Mouse (Mus musculus) neural tube, embryonic 14.5 days (tissue): Measurements from ENCODE around the gene Slc48a1. TPM values are rescaled to one million over a fixed set of nuclear protein-coding genes. Genes with fewer than 3 reads are reported as not detected.

ENCODE experiments used
- ATAC-seq: fragments of 200-750 bp; cut with Nextera tagmentation; 2 replicates; pipeline ENCODE4 v1.8.0; 2017; ENCODE audit warnings: low read depth, mild to moderate bottlenecking, moderate TSS enrichment, moderate library complexity
- H3K27ac ChIP-seq: fragments of 300-500 bp; sonication (generic); 2 replicates; pipeline ENCODE4 v1.5.1; 2014; ENCODE audit warnings: low read depth, mild to moderate bottlenecking, control low read depth, low read length, moderate library complexity, mixed read lengths
- H3K27me3 ChIP-seq: fragments of 300-500 bp; sonication (generic); 2 replicates; pipeline ENCODE4 v1.6.1; 2014; ENCODE audit warnings: low read length; ENCODE audit not compliant: control insufficient read depth, insufficient read depth
- H3K36me3 ChIP-seq: fragments of 300-500 bp; sonication (generic); 2 replicates; pipeline ENCODE4 v1.6.1; 2014; ENCODE audit warnings: low read length, mixed read lengths; ENCODE audit not compliant: control insufficient read depth, insufficient read depth
- H3K4me1 ChIP-seq: fragments of 300-500 bp; sonication (generic); 2 replicates; pipeline ENCODE4 v1.6.1; 2014; ENCODE audit warnings: low read length; ENCODE audit not compliant: control insufficient read depth, insufficient read depth
- H3K4me2 ChIP-seq: fragments of 300-500 bp; sonication (generic); 2 replicates; pipeline ENCODE4 v1.6.1; 2014; ENCODE audit warnings: mild to moderate bottlenecking, low read depth, low read length, control low read depth
- H3K4me3 ChIP-seq: fragments of 300-500 bp; sonication (generic); 2 replicates; pipeline ENCODE4 v1.5.1; 2014; ENCODE audit warnings: low read depth, low read length, control low read depth, mixed read lengths
- H3K9ac ChIP-seq: fragments of 300-500 bp; sonication (generic); replicated peaks from 2 replicates; pipeline ENCODE4 v1.6.1; 2014; ENCODE audit warnings: low read depth, mild to moderate bottlenecking, control low read depth, low read length, mixed read lengths
- H3K9me3 ChIP-seq: fragments of 300-500 bp; sonication (generic); 2 replicates; pipeline ENCODE4 v1.6.1; 2016; ENCODE audit warnings: low read length; ENCODE audit not compliant: control insufficient read depth
- WGBS: fragments of 180-500 bp; shearing (Covaris S2); extraction: QIAGEN DNeasy Blood & Tissue Kit; methylation state at CpG from one replicate; pipeline ENCODE4 v1.1.7; 2014; 5-methylcytosine and 5-hydroxymethylcytosine counted together
- polyA plus RNA-seq: library from polyadenylated mRNA; unstranded; fragments of >200 nt; fragmentation: Nextera tagmentation; extraction: Ambion mirVana; gene quantifications from 2 replicates; pipeline ENCODE4 v1.2.1, GENCODE M21; 2014

The Slc48a1 gene
- polyA plus RNA-seq, 1 experiment from 2014 or later: 104 TPM

DNA sequence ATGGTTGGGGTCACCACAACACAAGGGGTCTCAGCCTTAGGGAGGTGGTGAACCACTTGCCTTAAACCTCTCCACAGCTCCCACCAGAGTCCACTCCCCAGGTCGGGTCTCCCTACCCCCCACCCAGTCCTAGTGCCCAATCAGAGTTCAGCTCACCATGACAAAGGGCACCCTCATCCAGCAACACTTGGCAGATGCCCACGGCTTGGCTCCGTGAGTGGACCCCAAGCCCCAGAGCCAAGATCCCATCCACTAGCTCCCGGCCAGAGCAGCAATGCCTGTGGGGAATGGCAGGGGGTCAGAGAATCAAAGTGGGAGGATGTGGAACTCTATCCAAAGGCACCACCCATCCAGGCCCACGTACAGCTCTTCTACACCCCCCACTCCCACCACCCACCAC, 17.4 kb upstream of the Slc48a1 start:
- H3K27ac ChIP-seq: no peak overlapping the region
- no peak overlapping the region for H3K9ac ChIP-seq
- H3K36me3 ChIP-seq: no peaks in the 10 kb centered on the region
- no peaks in the 10 kb centered on the region for H3K9me3 ChIP-seq
- H3K27me3 ChIP-seq: no peaks in the 10 kb centered on the region
- H3K4me1 ChIP-seq: peaks cover 9% of the 10 kb centered on the region
- 60% methylated on average over 5 of the region's 5 CpGs for WGBS
- no peak overlapping the region for H3K4me3 ChIP-seq
- no peak for ATAC-seq
- H3K4me2 ChIP-seq: no peak overlapping the region

DNA sequence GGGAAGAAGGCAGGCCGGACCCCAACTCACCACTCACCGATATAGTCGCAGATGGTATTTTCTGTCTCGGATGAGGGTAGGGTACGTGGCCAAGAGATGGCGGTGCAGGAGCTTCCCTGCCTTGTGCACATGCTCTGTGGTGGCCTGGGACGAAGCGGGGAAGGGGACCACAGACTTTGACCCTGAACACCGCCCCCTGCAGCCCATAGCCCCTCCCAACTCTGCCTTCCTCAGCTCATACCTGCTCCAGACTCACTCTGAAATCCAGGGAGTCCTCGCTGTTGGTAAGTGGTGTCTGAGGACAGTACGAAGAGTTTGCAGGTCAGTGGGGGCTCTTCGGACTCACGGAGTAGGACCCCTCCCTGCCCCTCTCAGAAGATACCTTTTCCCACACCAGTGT, 16.9 kb upstream of the Slc48a1 start:
- peaks cover 13% of the 10 kb centered on the region for H3K4me1 ChIP-seq
- no peak overlapping the region for H3K9ac ChIP-seq
- no peak overlapping the region for H3K4me2 ChIP-seq
- H3K27ac ChIP-seq: no peak overlapping the region
- H3K27me3 ChIP-seq: peaks cover under 1% of the 10 kb centered on the region; the same call in 1 of the 2 replicates
- no peak for ATAC-seq
- WGBS: 45% methylated on average over 13 of the region's 13 CpGs
- no peaks in the 10 kb centered on the region for H3K36me3 ChIP-seq
- no peaks in the 10 kb centered on the region for H3K9me3 ChIP-seq
- H3K4me3 ChIP-seq: no peak overlapping the region

DNA sequence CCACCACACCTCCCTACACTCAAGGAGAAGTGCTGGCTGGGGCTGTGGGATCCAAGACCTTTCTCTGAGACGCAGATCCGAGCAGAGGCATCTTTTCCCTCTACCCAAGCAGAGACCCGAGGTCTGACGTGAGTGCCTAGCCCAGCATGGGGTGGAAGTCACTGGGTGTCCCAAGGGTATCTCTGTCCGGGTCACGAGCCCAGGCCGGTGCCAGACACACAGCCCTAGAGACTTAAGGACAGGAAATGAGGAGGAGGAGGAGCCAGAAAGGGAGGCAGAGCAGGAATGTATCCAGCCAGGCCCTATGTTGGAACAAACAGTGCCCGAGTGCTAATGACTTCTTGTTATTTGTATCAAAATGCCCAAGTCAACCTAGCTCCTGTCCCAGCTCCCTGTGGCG, 15.6 kb upstream of the Slc48a1 start:
- no peak overlapping the region for H3K9ac ChIP-seq
- no peak overlapping the region for H3K27ac ChIP-seq
- no peak overlapping the region for H3K4me3 ChIP-seq
- ATAC-seq: no peak
- H3K9me3 ChIP-seq: no peaks in the 10 kb centered on the region
- no peak overlapping the region for H3K4me2 ChIP-seq
- peaks cover 6% of the 10 kb centered on the region; the same call in 1 of the 2 replicates for H3K27me3 ChIP-seq
- WGBS: 71% methylated on average over 9 of the region's 9 CpGs
- H3K36me3 ChIP-seq: no peaks in the 10 kb centered on the region
- peaks cover 22% of the 10 kb centered on the region for H3K4me1 ChIP-seq

DNA sequence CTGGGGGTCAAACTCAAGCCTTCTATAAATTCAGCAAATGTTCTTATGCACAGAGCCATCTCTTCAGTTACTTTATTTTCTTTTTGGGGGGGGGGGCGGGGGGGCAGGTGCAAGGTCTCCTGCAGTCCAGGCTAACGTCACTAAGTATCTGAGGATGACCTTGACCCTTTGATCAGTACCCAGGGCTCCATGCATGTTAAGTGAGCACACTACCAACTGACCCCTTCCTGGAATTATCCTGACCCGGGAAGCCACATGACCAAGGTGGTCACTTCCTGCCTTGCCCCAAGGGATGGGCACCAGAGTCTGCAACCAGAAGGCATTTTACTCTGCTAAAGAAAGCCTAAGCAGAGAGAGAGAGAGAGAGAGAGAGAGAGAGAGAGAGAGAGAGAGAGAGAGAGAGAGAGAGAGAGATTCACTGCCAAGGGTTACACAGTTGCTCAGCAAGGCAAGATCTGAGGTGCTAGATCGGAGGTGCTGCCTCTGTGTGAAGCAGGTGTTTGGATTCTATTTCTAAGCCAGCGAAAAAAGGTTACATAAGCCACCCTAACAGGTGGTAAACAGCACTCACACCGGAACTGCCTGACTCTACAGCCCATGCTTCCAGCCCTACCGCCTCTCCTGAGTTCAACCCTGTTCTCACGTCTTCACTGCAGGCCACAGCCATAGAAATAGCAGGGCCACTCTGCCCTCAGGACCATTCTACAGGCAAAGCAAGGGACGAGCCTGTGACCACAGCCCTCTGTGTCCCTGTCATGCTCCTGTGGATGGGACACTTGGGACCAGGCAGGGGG, 14.9 kb upstream of the Slc48a1 start:
- Histone ChIP-seq H3K4me3 (no peak overlapping the region), H3K4me1 (peaks cover 29% of the 10 kb centered on the region), H3K4me2 (no peak overlapping the region), H3K9me3 (no peaks in the 10 kb centered on the region), H3K27me3 (peaks cover 6% of the 10 kb centered on the region; the same call in 1 of the 2 replicates), H3K27ac (no peak overlapping the region), H3K36me3 (no peaks in the 10 kb centered on the region), H3K9ac (no peak overlapping the region)
- 60% methylated on average over 9 of the region's 9 CpGs for WGBS
- no peak for ATAC-seq

DNA sequence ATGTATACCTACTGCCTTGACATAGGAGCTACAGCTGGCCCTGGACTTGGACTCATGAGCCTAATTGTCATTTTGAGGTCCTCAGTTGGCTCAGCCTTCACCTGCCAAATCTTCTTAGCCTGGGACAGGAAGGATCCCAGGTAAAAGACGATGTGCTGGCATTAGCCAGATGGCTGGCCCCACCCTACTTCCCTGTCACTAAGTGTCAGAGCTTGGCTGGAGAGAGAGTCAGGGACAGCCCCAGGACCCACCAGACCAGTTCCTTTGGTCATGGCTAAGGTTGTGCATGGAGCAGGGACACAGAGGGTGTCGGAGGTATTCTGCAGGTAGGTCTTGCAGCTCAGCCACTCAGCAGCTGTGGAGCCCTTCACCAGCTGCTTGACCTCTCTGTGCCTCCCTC, 13.8 kb upstream of the Slc48a1 start:
- WGBS: 78% methylated on average over 2 of the region's 2 CpGs
- no peak overlapping the region for H3K9ac ChIP-seq
- H3K27ac ChIP-seq: no peak overlapping the region
- H3K9me3 ChIP-seq: no peaks in the 10 kb centered on the region
- H3K4me2 ChIP-seq: no peak overlapping the region
- peaks cover 29% of the 10 kb centered on the region for H3K4me1 ChIP-seq
- no peaks in the 10 kb centered on the region for H3K36me3 ChIP-seq
- no peak overlapping the region for H3K4me3 ChIP-seq
- ATAC-seq: no peak
- peaks cover 6% of the 10 kb centered on the region; the same call in 1 of the 2 replicates for H3K27me3 ChIP-seq

DNA sequence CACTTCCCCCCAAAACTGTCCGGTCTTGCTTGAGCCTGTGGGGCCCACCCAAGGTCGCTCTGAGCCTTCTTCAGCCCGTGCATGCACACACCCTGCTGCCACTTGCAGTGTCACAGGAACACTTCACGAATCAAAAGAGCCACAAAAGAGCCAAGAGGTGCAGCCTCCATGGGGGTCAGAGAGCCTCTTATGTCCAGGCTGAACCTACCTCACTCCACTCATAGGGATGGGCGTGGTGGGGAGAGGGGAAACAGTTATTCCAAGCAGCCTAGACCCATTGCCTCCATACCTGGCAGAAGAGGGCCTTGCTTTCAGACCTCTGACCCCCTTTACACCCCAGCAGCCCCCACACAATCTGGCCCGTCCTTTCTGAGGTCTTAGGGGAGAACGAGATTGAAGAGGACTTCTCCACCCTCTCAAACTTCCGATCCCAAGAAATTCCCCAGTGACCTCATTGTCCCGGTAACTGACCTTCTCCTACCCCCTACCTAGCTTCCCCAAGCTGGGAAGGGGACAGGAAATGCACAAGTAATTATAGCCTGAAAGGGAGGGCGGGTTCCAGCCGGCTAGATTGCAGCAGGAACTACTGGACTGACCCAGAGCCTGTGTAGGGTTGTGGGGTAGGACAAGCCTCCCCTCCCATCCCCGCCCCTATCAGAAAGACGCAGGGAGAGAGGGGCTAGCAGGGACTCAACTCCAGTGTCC, 13.1 kb upstream of the Slc48a1 start:
- Histone ChIP-seq H3K4me3 (no peak overlapping the region), H3K27ac (no peak overlapping the region), H3K4me2 (peak overlapping the region; percentile 78), H3K9ac (no peak overlapping the region), H3K9me3 (no peaks in the 10 kb centered on the region), H3K36me3 (no peaks in the 10 kb centered on the region), H3K27me3 (peaks cover 9% of the 10 kb centered on the region), H3K4me1 (peaks cover 29% of the 10 kb centered on the region)
- no peak for ATAC-seq
- WGBS: 31% methylated on average over 13 of the region's 13 CpGs

DNA sequence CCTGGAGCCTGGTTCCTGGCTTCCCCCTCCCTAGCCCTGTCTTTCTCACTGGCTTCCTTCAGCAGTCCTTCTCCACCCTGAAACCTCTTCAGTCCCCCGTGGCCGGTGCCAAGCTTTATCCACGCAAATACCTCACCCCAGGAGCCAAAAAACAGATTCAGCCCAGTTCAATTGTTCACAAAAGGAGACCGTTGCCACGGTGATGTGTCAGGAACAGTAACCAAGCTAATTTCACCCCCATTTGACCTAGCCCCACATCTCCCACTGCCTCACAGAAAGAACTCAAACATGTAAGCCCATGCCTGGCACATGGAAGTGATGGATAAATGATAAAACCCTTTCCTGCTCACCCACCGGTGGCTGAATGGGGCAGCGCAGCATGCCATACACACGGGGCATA, 12.1 kb upstream of the Slc48a1 start:
- ATAC-seq: peak; percentile 47
- WGBS: 3% methylated on average over 8 of the region's 8 CpGs
- Histone ChIP-seq H3K27ac (peak overlapping the region; percentile 48), H3K4me2 (peak overlapping the region; percentile 78), H3K9me3 (no peaks in the 10 kb centered on the region), H3K4me3 (peak overlapping the region; percentile 30), H3K9ac (peak overlapping the region; percentile 52), H3K27me3 (peaks cover 9% of the 10 kb centered on the region), H3K36me3 (no peaks in the 10 kb centered on the region), H3K4me1 (peaks cover 29% of the 10 kb centered on the region)

DNA sequence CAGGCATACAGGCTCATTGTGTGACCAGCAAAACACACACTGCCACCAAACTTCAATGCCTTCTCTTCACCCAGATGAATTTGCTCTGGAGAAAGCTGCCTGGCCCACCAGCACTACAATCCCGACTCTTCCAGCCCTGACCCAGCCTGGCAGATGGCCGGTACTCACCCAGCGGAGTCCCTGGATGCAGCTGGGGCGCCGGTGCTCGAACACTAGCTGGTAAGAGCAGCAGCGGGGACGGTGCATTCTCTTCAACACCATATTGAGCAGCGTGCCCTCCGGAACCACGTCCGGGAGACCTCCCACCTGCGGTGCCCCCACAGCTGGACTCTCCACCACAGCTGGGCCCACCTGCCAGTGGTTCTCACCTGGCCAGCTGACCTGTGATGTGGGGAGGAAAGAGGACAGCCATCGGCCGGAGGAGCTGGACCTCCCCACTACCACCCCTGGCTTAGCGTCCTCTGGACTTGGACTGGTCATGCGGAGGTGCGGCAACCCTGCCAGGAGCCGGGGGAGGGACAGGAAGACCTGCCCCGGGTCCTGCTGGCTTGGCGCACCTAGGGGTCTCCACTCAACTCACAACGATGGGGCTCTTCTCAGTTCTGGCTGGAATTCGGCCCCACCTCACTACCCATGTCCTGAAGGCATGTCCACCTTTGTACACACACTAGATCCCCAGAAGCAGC, 11.6 kb upstream of the Slc48a1 start:
- Histone ChIP-seq H3K4me3 (peak overlapping the region; percentile 30), H3K9me3 (no peaks in the 10 kb centered on the region), H3K36me3 (no peaks in the 10 kb centered on the region), H3K27me3 (peaks cover 9% of the 10 kb centered on the region), H3K4me2 (peak overlapping the region; percentile 78), H3K4me1 (peaks cover 29% of the 10 kb centered on the region), H3K27ac (peak overlapping the region; percentile 48), H3K9ac (peak overlapping the region; percentile 52)
- WGBS: 4% methylated on average over 23 of the region's 23 CpGs
- ATAC-seq: no peak
